Mouse (Mus musculus): ENCODE results near the gene Ccdc110. TPM values are rescaled to one million over a fixed set of nuclear protein-coding genes. Genes with fewer than 3 reads are reported as not detected.

The Ccdc110 gene
- 0.14 and 0.23 TPM in 2 replicates for polyA plus RNA-seq (2015; fragmentation: Nextera tagmentation; extraction: Ambion mirVana)

DNA sequence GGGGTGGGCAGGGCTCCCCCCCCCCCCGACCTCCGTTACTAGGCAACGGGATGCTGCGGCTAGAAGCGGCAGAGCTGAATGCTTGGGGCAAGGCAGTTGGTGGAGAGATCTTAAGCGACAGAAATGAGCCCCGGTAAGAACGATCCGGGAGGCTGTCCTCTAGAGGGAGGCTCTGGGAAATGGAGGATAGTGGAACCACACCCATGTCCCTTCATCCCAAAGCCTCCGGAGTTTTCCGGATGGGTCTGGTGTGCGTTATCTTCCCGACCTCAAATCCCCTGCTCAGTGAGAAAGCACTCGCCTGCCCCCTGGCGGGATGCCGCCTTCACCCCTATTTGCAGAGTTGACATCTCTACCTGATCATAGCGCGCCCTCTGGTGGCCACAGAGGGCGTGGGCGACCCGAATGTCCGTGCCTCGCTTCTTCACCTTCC, at the start of gene Ccdc110:
Gene Ccdc110 (plus strand): TSS at position 38 of the 433 bp plus-strand sequence.
- Histone ChIP-seq H3K9ac (no peak within 1 kb of the TSS), H3K36me3 (no peaks in the 10 kb centered on the region), H3K4me2 (replicated peaks) (peak within 1 kb of the TSS; percentile 64), H3K9me3 (no peaks in the 10 kb centered on the region), H3K27me3 (0 out of 2 replicates have a peak, but pooled peaks cover 3% of the 10 kb centered on the region), H3K4me1 (no peaks in the 10 kb centered on the region), H3K4me3 (peak within 1 kb of the TSS; percentile 39), H3K27ac (no peak within 1 kb of the TSS)
- WGBS, result 3% methylated on average over 23 of the region's 23 CpGs
- peak; percentile 89 for ATAC-seq (ENCODE audit: low FRiP score, low read depth)

DNA sequence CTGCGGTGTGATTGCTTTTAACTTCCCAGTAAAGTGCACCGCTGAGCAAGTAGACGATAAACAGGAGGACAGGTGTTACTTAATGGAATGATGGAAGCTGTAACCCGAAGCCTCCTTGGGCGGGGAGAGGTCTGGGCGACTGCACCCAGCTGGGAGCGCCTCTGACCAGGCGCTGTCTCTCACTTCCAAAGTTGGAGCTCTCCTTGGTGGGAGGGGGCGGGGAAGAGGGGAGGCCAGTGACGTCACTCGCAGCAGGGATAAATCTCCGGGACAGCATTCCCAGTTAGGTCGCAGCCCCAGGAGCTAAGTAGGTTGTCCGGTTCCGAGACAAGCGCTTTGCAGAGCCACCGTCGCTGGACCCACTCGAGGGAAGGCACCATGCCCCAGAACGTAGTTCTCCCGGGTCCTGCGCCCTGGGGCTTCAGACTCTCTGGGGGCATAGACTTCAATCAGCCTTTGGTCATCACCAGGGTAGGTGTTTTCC, 49.2 kb upstream of the Ccdc110 start, which contains the start of gene Pdlim3:
Gene Pdlim3 (plus strand): TSS at position 260 of the 484 bp plus-strand sequence.
- peaks cover 14% of the 10 kb centered on the region for H3K4me1 ChIP-seq
- no peaks in the 10 kb centered on the region for H3K36me3 ChIP-seq
- H3K4me2 ChIP-seq (replicated peaks), result peak within 1 kb of the TSS; percentile 84
- 0 out of 2 replicates have a peak, but pooled peaks cover 7% of the 10 kb centered on the region for H3K27me3 ChIP-seq
- H3K27ac ChIP-seq, result no peak within 1 kb of the TSS
- peak within 1 kb of the TSS; percentile 60 for H3K9ac ChIP-seq
- 0 out of 2 replicates have a peak, but pooled peaks cover 1% of the 10 kb centered on the region for H3K9me3 ChIP-seq
- peak within 1 kb of the TSS; percentile 48 for H3K4me3 ChIP-seq
- 1% methylated on average over 22 of the region's 22 CpGs for WGBS
- ATAC-seq (ENCODE audit: low FRiP score, low read depth), result peak; percentile 78

DNA sequence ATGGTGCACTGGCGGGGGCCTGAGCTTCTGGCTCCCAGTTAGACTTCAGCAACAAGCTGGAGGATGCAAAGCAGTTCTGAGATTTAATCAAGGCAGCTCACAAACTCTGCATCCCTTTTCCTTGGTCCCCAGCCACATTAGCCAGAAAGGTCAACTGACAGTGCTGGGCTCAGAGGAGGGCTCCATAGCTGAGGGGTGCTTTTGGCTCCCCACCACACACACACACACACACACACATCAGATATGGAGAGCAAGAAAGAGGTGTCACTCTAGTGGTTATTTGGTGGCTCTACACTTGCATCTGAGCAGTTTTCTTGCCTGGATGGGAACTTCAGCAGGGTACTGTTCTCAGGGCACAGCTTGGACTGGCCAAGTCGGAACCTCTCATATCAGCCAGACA, 48.6 kb upstream of the Ccdc110 start:
- peak overlapping the region; percentile 60; the same call in 1 of the 2 replicates for H3K9ac ChIP-seq
- peaks cover 14% of the 10 kb centered on the region for H3K4me1 ChIP-seq
- peak; percentile 45; the same call in 1 of the 2 replicates for ATAC-seq (ENCODE audit: low FRiP score, low read depth)
- WGBS, result 31% methylated on average over 2 of the region's 2 CpGs
- peak overlapping the region; percentile 48 for H3K4me3 ChIP-seq
- H3K27ac ChIP-seq, result no peak overlapping the region
- H3K27me3 ChIP-seq, result 0 out of 2 replicates have a peak, but pooled peaks cover 7% of the 10 kb centered on the region
- H3K36me3 ChIP-seq, result no peaks in the 10 kb centered on the region
- peak overlapping the region; percentile 84 for H3K4me2 ChIP-seq (replicated peaks)
- H3K9me3 ChIP-seq, result no peaks in the 10 kb centered on the region

DNA sequence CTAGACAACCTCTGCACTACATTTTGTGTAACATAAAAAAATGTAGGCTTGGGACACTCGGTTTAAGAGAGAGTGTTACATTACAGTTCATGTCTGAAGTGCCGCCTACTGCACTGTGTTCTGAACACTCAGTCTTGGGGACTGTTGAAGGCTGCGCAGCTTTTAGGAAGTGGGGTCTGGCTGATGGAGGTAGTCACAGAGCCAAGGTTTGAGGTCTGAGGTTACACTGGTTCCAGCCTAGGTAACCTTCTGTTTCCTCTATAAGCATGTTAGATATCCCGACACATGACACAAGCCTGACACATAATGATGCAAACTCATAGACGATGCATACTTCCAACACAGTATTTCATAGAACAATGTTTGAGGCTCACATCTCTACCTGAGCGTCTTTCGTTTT, 44.7 kb upstream of the Ccdc110 start:
- Histone ChIP-seq H3K9me3 (no peaks in the 10 kb centered on the region), H3K4me2 (replicated peaks) (no peak overlapping the region), H3K27me3 (no peaks in the 10 kb centered on the region), H3K9ac (no peak overlapping the region), H3K36me3 (no peaks in the 10 kb centered on the region), H3K4me1 (peaks cover 8% of the 10 kb centered on the region), H3K27ac (no peak overlapping the region), H3K4me3 (no peak overlapping the region)
- WGBS, result 90% methylated on average over 7 of the region's 7 CpGs
- ATAC-seq (ENCODE audit: low FRiP score, low read depth), result no peak

DNA sequence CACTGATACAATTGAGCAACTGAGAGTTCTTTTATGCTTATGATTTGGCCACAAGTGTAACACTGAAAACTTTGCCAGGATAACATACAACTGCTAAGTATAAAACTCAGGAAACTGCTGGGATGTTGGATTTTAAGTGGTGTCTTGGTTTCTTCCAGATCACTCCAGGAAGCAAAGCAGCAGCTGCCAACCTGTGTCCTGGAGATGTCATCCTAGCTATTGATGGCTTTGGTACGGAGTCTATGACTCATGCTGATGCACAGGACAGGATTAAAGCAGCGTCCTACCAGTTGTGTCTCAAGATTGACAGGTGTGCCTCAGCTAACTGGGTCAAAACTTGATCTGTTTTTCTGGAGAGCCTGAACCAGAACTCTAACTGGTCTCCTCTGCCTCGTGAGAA, 37.8 kb upstream of the Ccdc110 start:
- WGBS, result 81% methylated on average over 3 of the region's 3 CpGs
- ATAC-seq (ENCODE audit: low FRiP score, low read depth), result no peak
- H3K9me3 ChIP-seq, result peaks cover 3% of the 10 kb centered on the region; the same call in 1 of the 2 replicates

DNA sequence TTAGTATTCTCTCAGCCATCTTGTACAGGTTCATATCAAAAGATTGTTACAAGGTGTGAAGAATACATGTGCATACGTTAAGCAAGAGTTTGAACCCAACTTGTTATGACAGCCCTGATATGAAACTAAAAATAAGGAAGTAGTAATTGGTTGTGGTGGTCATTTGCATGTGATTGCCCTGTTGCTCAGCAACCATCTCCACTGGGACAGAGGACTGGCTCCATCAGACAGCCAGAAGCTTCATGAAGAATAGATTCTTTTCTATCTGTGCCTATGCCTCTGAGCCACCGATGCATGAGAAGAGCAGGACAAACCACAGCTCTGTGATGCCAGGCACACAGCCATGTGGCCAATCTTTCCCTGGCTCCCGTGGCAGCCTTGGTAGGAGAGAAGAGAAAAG, 34.6 kb upstream of the Ccdc110 start:
- Histone ChIP-seq H3K27ac (no peak overlapping the region), H3K4me1 (peaks cover 8% of the 10 kb centered on the region), H3K27me3 (no peaks in the 10 kb centered on the region), H3K9me3 (peaks cover 3% of the 10 kb centered on the region; the same call in 1 of the 2 replicates), H3K36me3 (peaks cover 3% of the 10 kb centered on the region; the same call in 1 of the 2 replicates), H3K4me2 (replicated peaks) (no peak overlapping the region), H3K4me3 (no peak overlapping the region), H3K9ac (no peak overlapping the region)
- 88% methylated on average over 3 of the region's 3 CpGs for WGBS
- ATAC-seq (ENCODE audit: low FRiP score, low read depth), result no peak

More for the DNA sequence above, 37.8 kb upstream of the Ccdc110 start:
- H3K27ac ChIP-seq, result no peak overlapping the region
- H3K36me3 ChIP-seq, result peaks cover 3% of the 10 kb centered on the region; the same call in 1 of the 2 replicates
- no peak overlapping the region for H3K4me3 ChIP-seq
- no peaks in the 10 kb centered on the region for H3K4me1 ChIP-seq
- H3K27me3 ChIP-seq, result no peaks in the 10 kb centered on the region
- no peak overlapping the region for H3K9ac ChIP-seq
- no peak overlapping the region for H3K4me2 ChIP-seq (replicated peaks)

- Histone ChIP-seq H3K9me3 (no peaks in the 10 kb centered on the region), H3K36me3 (peaks cover 3% of the 10 kb centered on the region; the same call in 1 of the 2 replicates), H3K27me3 (no peaks in the 10 kb centered on the region), H3K4me2 (replicated peaks) (no peak overlapping the region), H3K4me1 (peaks cover 14% of the 10 kb centered on the region), H3K4me3 (no peak overlapping the region), H3K9ac (no peak overlapping the region), H3K27ac (no peak overlapping the region)
- 83% methylated on average over 8 of the region's 8 CpGs for WGBS
- ATAC-seq (ENCODE audit: low FRiP score, low read depth), result no peak
Measured at GRCm38 (mm10) chr8:45901626-45902025, 32.8 kb upstream of the Ccdc110 start.

- Histone ChIP-seq H3K4me1 (peaks cover 14% of the 10 kb centered on the region), H3K4me3 (no peak overlapping the region), H3K36me3 (no peaks in the 10 kb centered on the region), H3K9ac (no peak overlapping the region), H3K27ac (no peak overlapping the region), H3K4me2 (replicated peaks) (no peak overlapping the region), H3K27me3 (no peaks in the 10 kb centered on the region), H3K9me3 (no peaks in the 10 kb centered on the region)
- 11% methylated on average over 3 of the region's 3 CpGs for WGBS
- ATAC-seq (ENCODE audit: low FRiP score, low read depth), result no peak
Measured at GRCm38 (mm10) chr8:45903659-45904058, 30.8 kb upstream of the Ccdc110 start.

GRCm38 (mm10) chr8:45905591-45906250, 28.7 kb upstream of the Ccdc110 start:
- no peak overlapping the region for H3K4me3 ChIP-seq
- ATAC-seq (ENCODE audit: low FRiP score, low read depth), result no peak
- 53% methylated on average over 7 of the region's 7 CpGs for WGBS

DNA sequence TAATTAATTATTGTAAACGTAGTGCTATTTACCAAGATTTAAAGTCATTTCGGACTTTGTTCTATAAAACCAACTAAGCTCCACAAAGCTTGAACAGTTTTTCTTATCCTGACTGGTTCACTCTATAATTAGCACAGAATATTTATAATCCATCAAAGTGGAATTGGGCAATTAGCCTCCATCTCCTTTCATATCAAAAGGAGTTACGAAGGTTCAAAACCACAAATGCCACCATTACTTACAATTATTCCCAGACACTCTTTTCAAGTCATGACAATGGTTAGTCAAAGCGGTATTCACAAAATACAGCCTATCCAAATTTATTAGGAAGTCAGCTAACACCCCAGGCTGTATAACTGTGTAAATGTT, 28.2 kb upstream of the Ccdc110 start:
- no peak overlapping the region for H3K4me3 ChIP-seq
- WGBS, result 73% methylated on average over 4 of the region's 4 CpGs
- H3K4me2 ChIP-seq (replicated peaks), result no peak overlapping the region
- no peak overlapping the region for H3K9ac ChIP-seq
- no peaks in the 10 kb centered on the region for H3K9me3 ChIP-seq
- no peak overlapping the region for H3K27ac ChIP-seq
- no peak for ATAC-seq (ENCODE audit: low FRiP score, low read depth)
- no peaks in the 10 kb centered on the region for H3K36me3 ChIP-seq
- peaks cover 26% of the 10 kb centered on the region for H3K4me1 ChIP-seq
- H3K27me3 ChIP-seq, result no peaks in the 10 kb centered on the region

More at GRCm38 (mm10) chr8:45905591-45906250, 28.7 kb upstream of the Ccdc110 start:
- no peak overlapping the region for H3K9ac ChIP-seq
- H3K4me2 ChIP-seq (replicated peaks), result no peak overlapping the region
- no peaks in the 10 kb centered on the region for H3K9me3 ChIP-seq
- peaks cover 26% of the 10 kb centered on the region for H3K4me1 ChIP-seq
- no peaks in the 10 kb centered on the region for H3K36me3 ChIP-seq
- H3K27ac ChIP-seq, result peak overlapping the region; percentile 58; the same call in 1 of the 2 replicates
- no peaks in the 10 kb centered on the region for H3K27me3 ChIP-seq

GRCm38 (mm10) chr8:45913707-45914106, 20.7 kb upstream of the Ccdc110 start:
- Histone ChIP-seq H3K27me3 (no peaks in the 10 kb centered on the region), H3K36me3 (peaks cover 5% of the 10 kb centered on the region; the same call in 1 of the 2 replicates), H3K9ac (no peak overlapping the region), H3K27ac (no peak overlapping the region), H3K4me2 (replicated peaks) (no peak overlapping the region), H3K4me3 (no peak overlapping the region), H3K9me3 (no peaks in the 10 kb centered on the region), H3K4me1 (peaks cover 27% of the 10 kb centered on the region)
- ATAC-seq (ENCODE audit: low FRiP score, low read depth), result no peak
- 78% methylated on average over 11 of the region's 11 CpGs for WGBS

DNA sequence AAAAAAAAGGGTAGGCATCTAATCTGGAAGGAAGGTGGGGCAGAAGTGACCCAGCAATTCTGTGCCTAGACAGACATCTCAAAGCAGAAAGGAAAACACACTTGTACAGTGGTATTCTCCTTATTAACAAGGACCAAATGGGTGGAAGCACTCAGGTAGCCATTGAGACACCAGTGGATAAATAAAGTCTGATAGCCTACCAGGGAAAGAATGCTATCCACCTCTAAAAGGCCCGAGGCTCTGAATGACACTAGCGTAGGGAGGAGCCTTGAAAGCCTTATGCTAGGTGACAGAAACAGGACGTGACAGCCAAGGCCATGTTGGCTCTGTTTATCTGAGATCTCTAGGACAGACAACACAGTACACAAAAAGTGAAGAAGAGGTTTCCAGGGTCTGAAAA, 17.9 kb upstream of the Ccdc110 start:
- H3K27me3 ChIP-seq, result no peaks in the 10 kb centered on the region
- ATAC-seq (ENCODE audit: low FRiP score, low read depth), result no peak
- H3K27ac ChIP-seq, result peak overlapping the region; percentile 76; the same call in 1 of the 2 replicates

More for the DNA sequence above, 17.9 kb upstream of the Ccdc110 start:
- Histone ChIP-seq H3K36me3 (peaks cover 5% of the 10 kb centered on the region; the same call in 1 of the 2 replicates), H3K4me2 (replicated peaks) (no peak overlapping the region), H3K4me1 (peaks cover 14% of the 10 kb centered on the region), H3K9me3 (no peaks in the 10 kb centered on the region), H3K9ac (no peak overlapping the region), H3K4me3 (no peak overlapping the region)
- WGBS, result 87% methylated on average over 3 of the region's 3 CpGs

All from limb, embryonic 13.5 days (tissue).